Mouse (Mus musculus): ENCODE measurements at regions not wholly inside any gene's neighbourhood (a gene's known extent, or its start where the extent isn't known, plus 50 kb on each side); places are given as distances from the start of the nearest gene placed in this dataset.

DNA sequence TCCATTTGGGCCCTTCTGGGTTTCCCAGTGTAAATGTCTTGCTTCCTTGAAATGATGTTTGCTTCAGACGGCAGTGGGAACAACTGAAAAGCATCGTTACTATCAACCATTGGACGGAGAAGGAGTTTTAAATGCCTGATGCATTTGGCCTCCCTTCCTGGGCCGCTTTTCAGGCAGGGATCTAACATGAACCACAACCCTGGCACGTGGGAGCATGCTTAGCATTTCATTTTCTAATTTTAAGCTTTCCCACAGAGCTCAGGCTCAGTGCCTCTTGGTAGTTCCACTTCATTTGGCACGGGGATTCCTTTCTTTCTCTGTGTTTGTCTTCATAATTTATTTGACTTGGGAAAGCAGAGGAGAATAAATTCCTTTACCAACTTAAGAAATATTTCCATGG, 406.6 kb upstream of the Nbea start:
- ATAC-seq (ENCODE audit: extremely low read depth, insufficient number of reproducible peaks, low FRiP score, poor library complexity, severe bottlenecking), result no peak

DNA sequence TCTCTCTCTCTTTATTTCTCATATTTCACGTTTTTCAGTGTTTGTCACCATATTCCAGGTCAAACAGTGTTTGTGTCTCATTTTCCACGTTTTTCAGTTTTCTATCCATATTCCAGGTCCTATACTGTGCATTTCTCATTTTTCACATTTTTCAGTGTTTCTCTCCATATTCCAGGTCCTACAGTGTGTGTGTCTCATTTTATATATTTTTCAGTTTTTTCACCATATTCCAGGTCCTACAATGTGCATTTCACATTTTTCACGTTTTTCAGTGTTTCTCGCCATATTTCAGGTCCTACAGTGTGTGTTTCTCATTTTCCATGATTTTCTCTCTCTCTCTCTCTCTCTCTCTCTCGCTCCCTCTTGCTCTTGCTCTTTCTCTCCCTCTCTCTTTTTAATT, 391.9 kb upstream of the Nbea start:
- peak; percentile 87 for ATAC-seq (ENCODE audit: extremely low read depth, insufficient number of reproducible peaks, low FRiP score, poor library complexity, severe bottlenecking)

GRCm38 (mm10) chr3:56536178-56536577, 352.7 kb upstream of the Nbea start:
- no peak for ATAC-seq (ENCODE audit: extremely low read depth, insufficient number of reproducible peaks, low FRiP score, poor library complexity, severe bottlenecking)

DNA sequence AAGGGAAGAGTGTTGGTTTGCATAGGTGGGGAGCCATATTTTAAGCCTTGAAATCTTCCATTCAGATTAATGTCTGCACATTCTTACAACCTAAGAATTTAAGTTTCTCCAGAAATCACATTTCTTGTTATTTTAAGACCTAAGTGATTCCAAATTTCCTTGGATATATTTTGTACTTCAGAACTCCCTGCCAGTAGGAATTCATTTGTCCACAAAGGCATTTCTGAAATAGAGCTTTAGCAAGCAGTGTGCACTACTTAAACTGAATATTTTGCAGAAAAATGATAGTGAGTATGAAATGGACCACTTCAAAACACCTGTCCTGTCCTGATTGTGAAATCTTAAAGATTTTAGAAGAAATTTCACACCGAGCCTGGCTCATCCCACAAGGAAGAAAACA, 320.9 kb upstream of the Nbea start:
- no peak for ATAC-seq (ENCODE audit: extremely low read depth, insufficient number of reproducible peaks, low FRiP score, poor library complexity, severe bottlenecking)

GRCm38 (mm10) chr3:56499301-56499700, 315.8 kb upstream of the Nbea start:
- no peak for ATAC-seq (ENCODE audit: extremely low read depth, insufficient number of reproducible peaks, low FRiP score, poor library complexity, severe bottlenecking)

DNA sequence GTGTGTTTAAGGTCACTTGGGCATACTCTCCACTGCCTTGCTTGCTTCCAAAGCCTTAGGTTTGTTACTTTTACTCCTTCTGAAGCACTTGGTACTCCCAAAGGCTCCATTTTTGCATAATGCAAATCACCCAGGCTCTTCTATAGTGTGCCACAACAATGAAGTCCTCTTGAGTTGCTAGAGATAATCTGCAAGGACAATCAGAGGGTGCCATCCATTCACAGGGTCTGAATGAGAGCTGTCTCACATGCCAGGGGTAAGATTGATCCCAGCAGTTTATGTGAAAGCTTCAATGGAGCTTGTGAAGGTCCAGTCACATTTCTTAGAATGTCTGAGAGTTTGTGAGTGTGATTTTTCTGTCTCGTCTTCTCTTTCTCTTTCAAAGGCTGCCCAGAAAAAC, 310.4 kb upstream of the Nbea start:
- no peak for ATAC-seq (ENCODE audit: extremely low read depth, insufficient number of reproducible peaks, low FRiP score, poor library complexity, severe bottlenecking)

GRCm38 (mm10) chr3:56489154-56489553, 305.7 kb upstream of the Nbea start:
- no peak for ATAC-seq (ENCODE audit: extremely low read depth, insufficient number of reproducible peaks, low FRiP score, poor library complexity, severe bottlenecking)

- ATAC-seq (ENCODE audit: extremely low read depth, insufficient number of reproducible peaks, low FRiP score, poor library complexity, severe bottlenecking), result no peak
Observed at GRCm38 (mm10) chr3:56485550-56486400, 302.3 kb upstream of the Nbea start.

GRCm38 (mm10) chr3:56484096-56484495, 300.6 kb upstream of the Nbea start:
- no peak for ATAC-seq (ENCODE audit: extremely low read depth, insufficient number of reproducible peaks, low FRiP score, poor library complexity, severe bottlenecking)

DNA sequence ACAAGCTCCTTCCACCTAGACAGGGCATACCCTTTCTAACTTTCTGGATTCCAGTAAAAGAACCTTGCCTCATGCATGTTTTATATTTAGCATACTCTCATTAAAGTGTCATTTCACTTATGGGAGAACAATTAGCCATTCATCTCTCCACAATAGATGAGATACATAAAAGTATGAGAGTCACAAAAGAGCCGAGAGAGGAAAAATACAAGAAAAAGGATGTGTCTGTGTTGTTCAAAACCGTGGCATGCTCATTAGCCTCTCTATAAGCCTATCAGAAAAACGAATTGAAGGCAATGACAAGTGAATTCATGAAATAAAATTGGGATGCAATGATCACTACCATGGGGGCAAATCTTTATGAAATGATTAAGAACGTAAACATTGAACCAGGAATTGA, 299.9 kb upstream of the Nbea start:
- no peak for ATAC-seq (ENCODE audit: extremely low read depth, insufficient number of reproducible peaks, low FRiP score, poor library complexity, severe bottlenecking)

- no peak for ATAC-seq (ENCODE audit: extremely low read depth, insufficient number of reproducible peaks, low FRiP score, poor library complexity, severe bottlenecking)
Observed at GRCm38 (mm10) chr3:56479529-56479928, 296.0 kb upstream of the Nbea start.

- no peak for ATAC-seq (ENCODE audit: extremely low read depth, insufficient number of reproducible peaks, low FRiP score, poor library complexity, severe bottlenecking)
Observed at GRCm38 (mm10) chr3:56478544-56479140, 295.1 kb upstream of the Nbea start.

DNA sequence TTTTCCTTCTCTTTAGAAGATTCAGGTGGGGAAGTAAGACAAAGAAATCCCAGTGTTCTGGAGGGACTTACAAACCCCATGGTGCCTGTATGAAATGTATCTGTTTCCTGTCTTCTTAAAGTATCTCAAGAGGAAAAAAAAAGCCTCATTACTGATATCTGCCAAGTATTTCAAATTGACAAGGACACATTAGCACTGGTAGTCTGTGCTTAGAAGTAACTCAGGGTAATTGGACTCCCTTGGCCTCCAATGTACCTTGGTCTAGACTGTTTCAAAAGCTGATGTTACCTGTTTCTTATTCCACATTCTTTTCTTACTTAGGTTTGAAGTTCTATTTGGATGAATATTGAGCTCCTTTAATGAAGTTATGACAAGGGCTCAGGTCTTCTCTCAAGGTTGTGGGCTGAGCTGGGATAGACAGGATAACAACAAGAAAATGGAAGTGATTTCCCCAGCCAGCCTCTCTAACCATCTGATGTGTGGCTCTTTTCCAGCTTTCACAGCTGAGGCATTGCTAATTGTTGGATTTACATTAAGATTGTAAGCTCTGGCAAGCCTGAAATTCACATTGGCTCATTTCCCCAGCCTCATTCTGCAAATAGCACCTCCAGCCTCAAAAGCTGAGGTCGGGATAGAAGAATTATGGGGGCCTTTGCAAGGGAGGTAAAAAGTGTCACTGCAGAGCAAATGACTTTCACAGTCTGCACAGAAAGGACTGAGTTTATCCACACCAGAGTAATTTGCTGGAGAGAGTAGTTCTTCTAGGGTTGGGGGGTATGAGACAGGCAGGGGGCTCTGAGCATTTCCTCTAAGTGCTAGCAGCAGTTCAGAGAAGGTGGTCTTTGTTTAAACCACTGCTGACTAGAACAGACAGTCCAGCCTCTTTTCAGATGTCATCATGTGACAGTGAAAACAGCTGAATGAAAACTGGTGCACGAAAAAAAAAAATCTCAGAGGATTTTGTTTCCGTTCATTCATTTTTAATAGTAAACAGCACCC, 292.3 kb upstream of the Nbea start:
- no peak for ATAC-seq (ENCODE audit: extremely low read depth, insufficient number of reproducible peaks, low FRiP score, poor library complexity, severe bottlenecking)

DNA sequence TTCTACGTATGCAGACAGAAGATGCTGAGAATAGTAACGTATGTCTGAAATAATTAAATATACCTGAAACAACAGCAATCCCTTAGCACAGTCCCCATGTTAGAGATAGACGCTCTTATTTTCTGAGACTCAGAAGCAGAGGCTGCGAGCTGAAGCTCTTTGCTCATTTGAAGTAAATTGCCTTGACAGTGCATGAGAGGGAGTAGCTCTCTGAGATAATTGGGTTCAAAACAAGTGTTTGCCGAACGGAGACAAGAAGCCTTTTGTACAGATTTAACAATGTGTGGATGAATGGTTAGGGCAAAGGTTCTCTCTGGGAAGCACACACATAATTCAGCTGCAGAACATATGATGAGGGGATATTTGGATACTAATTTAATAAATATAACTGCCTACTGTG, 289.1 kb upstream of the Nbea start:
- no peak for ATAC-seq (ENCODE audit: extremely low read depth, insufficient number of reproducible peaks, low FRiP score, poor library complexity, severe bottlenecking)

DNA sequence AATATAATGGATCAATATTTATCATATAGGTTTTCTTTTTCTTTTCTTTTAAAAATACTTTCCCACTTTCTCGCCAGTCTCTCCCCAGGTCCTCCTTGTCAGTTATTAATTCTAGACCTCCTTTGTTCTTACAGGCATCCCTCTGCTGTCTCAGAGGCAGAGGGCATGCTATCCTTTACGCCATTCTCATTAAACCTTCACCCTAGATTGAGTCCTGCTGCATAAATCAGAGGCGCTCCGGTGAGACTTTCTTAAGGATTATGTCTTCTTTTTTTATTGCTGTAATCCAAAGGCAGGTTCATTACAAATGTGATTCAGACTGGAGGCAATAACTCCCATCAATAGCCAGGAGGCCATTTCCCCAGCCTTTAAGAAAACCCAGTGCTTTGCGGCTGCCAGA, 288.3 kb upstream of the Nbea start:
- ATAC-seq (ENCODE audit: extremely low read depth, insufficient number of reproducible peaks, low FRiP score, poor library complexity, severe bottlenecking), result no peak

- no peak for ATAC-seq (ENCODE audit: extremely low read depth, insufficient number of reproducible peaks, low FRiP score, poor library complexity, severe bottlenecking)
Observed at GRCm38 (mm10) chr3:56471185-56471584, 287.7 kb upstream of the Nbea start.

- ATAC-seq (ENCODE audit: extremely low read depth, insufficient number of reproducible peaks, low FRiP score, poor library complexity, severe bottlenecking), result no peak
Observed at GRCm38 (mm10) chr3:56457625-56458024, 274.1 kb upstream of the Nbea start.

DNA sequence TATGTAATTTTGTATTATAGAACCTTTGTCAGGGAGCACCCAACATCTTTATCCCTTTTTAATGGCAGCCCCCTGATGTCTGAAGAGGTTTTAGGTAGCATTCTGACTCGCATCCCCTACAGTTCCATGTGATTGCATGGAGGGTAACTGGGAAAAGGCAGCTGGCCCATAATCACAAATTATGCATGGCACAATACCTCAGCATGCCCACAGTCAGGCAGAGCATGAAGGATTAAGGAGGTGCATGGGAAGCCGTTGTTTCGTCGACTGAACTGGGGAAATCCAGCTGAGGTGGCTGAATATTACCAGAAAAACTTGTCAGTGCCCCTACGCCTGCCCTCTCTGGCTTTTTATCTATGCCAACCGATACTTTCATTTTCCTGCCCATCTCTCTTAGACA, 272.8 kb upstream of the Nbea start:
- no peak for ATAC-seq (ENCODE audit: extremely low read depth, insufficient number of reproducible peaks, low FRiP score, poor library complexity, severe bottlenecking)

GRCm38 (mm10) chr3:56438900-56439299, 255.4 kb upstream of the Nbea start:
- ATAC-seq (ENCODE audit: extremely low read depth, insufficient number of reproducible peaks, low FRiP score, poor library complexity, severe bottlenecking), result no peak
